Mouse (Mus musculus): ENCODE measurements around the gene Vtcn1.
A peak's percentile ranks its signal among the peaks of the same experiment; 100 is the strongest.

Vtcn1 gene

DNA sequence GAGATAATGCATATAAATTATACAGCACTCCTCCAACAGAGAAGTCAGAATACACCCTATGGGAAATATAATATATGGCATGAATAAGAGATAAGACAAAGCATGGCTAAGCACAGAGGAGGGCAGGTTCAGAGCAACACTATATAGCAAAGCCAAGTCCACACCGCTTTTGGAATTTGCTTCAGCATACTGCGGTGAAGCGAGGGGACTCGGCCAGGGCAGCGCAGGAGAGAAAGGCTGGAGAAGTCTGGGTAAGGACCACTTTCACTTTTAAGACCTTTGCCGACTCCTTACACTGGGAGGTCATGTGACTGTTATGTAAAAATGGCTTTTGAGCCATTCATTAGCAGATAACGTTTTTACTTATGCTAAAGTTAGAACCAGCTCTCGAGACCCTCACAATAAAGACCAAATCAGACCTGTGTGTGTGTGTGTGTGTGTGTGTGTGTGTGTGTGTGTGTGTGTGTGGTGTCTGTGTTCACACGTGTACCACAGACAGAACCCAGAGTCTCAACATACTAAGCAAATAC lies 95.4 kb downstream of the Vtcn1 start:
- no peak for DNase-seq (ENCODE audit: low spot score in 2 of 2)

- peak; percentile 99 to 100 for DNase-seq (ENCODE audit: low spot score in 2 of 2)
Observed at GRCm38 (mm10) chr3:100921825-100922505, 96.7 kb downstream of the Vtcn1 start, which contains the start of gene Trim45. Gene Trim45 (plus strand): TSS chr3:100922202.

DNA sequence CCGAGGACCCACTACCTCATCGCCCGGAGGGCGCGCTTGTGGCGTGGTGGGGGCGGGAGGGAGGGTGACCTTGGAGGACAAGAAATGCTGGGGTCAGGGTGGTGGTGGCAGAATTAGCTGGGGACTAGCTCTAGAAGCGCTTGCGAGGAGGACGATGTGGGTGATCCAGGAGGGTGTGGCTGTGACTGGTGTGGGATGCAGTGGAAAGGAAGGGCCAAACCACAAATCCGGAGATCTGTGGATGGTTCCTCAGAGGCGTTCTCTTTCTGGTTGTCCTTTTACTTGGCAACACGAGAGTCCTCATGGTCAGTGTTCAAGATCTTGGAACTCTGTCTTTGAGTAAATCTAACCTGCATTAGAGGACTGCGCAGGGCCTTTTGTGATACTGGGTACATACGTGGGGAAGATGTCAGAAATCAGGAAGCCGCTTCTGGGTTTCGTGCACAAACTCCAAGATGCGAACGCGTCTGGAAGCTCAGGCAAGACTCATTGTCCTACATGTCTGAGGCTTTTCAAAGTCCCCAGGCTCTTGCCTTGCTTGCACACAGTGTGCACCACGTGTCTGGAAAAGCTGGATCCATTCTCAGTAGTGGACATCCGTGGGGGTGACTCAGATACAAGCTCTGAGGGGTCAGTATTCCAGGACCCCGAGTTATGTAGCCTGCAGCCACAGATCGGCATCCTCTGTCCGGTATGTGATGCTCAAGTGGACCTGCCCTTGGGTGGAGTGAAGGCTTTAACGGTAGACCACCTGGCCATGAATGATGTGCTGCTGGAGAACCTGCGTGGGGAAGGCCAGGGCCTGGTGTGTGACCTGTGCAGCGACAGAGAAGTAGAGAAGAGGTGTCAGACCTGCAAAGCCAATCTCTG lies 97.5 kb downstream of the Vtcn1 start:
- peak; percentile 22 to 28 for DNase-seq (ENCODE audit: low spot score in 2 of 2)

DNA sequence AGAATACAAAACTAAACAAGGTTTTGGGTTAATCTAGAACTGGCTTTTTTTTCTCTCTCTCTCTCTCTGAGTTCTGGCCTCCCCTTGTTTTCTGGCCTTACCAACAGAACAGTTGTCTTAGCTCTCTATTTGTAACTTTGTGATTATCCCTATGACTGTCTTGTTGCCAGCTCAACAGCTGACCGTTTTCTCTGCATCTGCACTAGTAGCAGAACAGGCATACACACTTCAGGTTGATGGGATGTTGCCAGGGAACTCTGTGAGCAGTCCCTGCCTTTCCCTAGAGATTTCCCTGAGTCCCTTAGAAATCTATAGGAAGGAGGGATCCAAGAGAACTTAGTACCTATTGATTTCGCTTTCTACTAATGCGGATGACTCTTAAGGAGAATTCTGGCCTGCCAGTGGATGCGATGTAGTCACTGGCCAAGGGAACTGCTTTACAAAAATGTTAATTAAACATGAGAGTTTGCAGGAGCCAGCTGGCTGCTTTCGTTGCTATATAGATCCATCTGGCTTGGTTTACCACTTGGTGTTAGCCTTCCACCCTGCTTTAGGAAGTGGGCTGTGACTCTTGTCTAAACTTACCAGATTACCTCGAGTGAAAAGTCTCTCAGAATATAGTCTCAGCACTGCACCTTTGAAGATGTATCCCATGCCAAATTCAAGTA lies 98.9 kb downstream of the Vtcn1 start:
- DNase-seq (ENCODE audit: low spot score in 2 of 2), result no peak

- DNase-seq (ENCODE audit: low spot score in 2 of 2), result no peak
Observed at GRCm38 (mm10) chr3:100925176-100925575, 99.9 kb downstream of the Vtcn1 start.

- no peak for DNase-seq (ENCODE audit: low spot score in 2 of 2)
Observed at GRCm38 (mm10) chr3:100931332-100932076, 106.2 kb downstream of the Vtcn1 start.

GRCm38 (mm10) chr3:100932077-100932944 lies 107.1 kb downstream of the Vtcn1 start:
- DNase-seq (ENCODE audit: low spot score in 2 of 2), result no peak

GRCm38 (mm10) chr3:100935521-100935920 lies 110.3 kb downstream of the Vtcn1 start:
- DNase-seq (ENCODE audit: low spot score in 2 of 2), result no peak

DNA sequence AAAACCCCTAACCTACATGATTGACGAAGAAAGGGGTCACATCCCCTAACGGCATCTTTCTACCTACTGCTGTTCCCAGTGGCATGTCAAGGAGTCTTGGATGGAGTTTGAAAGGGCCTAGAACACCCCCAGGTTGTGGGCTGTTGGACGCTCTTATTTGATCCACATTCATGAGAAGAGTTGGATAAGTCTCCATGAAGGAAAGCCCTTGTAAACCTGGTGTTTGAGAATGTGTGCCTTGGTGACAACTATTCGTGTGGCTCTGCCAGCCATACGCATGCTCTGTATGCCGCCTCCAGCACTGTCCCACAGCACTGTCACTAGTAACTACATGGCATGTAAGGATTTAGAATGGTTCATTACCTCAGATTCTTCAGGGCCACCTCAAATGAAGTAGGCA lies 110.9 kb downstream of the Vtcn1 start:
- no peak for DNase-seq (ENCODE audit: low spot score in 2 of 2)

DNA sequence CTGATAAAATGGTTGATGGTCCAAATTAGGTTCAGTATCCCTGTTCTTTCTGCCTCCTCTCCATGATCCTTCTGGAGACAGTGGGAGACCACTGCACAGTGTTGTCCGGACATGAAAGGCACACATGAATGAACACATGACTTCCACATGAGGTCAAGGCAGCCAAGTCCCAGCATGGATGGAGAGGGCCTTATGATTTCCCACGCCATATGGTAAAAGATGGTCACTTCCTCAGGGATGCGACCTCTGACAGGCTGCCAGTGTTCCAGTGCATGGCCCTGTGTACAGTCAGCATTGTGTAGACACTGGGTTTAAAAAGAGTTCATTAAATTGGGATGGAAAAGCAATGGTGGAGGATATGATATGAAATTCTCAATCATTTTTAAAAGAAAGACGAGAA lies 113.0 kb downstream of the Vtcn1 start:
- DNase-seq (ENCODE audit: low spot score in 2 of 2), result no peak

GRCm38 (mm10) chr3:100940496-100941037 lies 115.3 kb downstream of the Vtcn1 start:
- no peak for DNase-seq (ENCODE audit: low spot score in 2 of 2)
